Mouse (Mus musculus): ENCODE measurements around the gene Zfx.

Zfx gene

GRCm38 (mm10) chrX:94058748-94059147, 64.8 kb downstream of the Zfx start:
- DNase-seq, result no peak

- DNase-seq, result no peak
Observed at GRCm38 (mm10) chrX:94049048-94049447, 74.5 kb downstream of the Zfx start.

GRCm38 (mm10) chrX:94048048-94048447, 75.5 kb downstream of the Zfx start:
- DNase-seq, result peak; percentile 20 to 57

- DNase-seq, result peak in 1 of 2 experiments; percentile 10
Observed at GRCm38 (mm10) chrX:94047381-94047780, 76.1 kb downstream of the Zfx start.

- DNase-seq, result peak; percentile 55 to 56
Observed at GRCm38 (mm10) chrX:94032937-94033336, 90.6 kb downstream of the Zfx start.

GRCm38 (mm10) chrX:94030081-94030480, 93.4 kb downstream of the Zfx start:
- no peak for DNase-seq
